Mouse (Mus musculus) lung, postnatal 0 days (tissue): ENCODE measurements around the gene Mybpc2.

Experiments
- CTCF ChIP-seq: IDR thresholded peaks from 2 replicates; pipeline ENCODE4 v1.5.1; 2016; ENCODE audit warnings: antibody characterized with exemption, mild to moderate bottlenecking
- EP300 ChIP-seq: IDR thresholded peaks from 2 replicates; pipeline ENCODE4 v1.6.1; 2016; ENCODE audit warnings: antibody characterized with exemption, mild to moderate bottlenecking, control low read depth

DNA sequence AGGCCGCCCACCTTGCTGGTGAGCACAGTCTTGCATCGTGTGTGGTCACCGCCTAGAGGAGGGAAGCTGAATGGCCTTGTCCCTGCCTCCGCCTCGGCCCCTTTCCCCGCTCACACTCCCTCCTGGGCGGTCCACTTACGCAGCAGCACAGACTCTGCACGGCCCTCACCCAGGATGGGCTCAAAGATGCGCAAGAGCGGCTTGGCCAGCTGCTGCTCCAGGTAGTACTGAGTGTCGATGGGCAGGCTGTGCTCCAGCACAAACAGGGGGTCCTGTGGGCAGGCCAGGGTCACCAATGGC lies 9.2 kb upstream of the Mybpc2 start:
- no peak for TF ChIP-seq CTCF
- TF ChIP-seq EP300, result no peak
